Mouse (Mus musculus) adrenal gland, postnatal 4 days (tissue): ENCODE data around the gene Gm3453. TPM values are rescaled to one million over a fixed set of nuclear protein-coding genes. Genes with fewer than 3 reads are reported as not detected.
"Not testable (repeated sequence)": the region's sequence is repeated elsewhere in the genome, so short reads cannot be mapped to it uniquely, and the experiment has no call there.

Experiments used
- DNase-seq, 2 experiments: peaks; one replicate each; pipeline ENCODE4 v3.0.0; 2021 to 2022; ENCODE audit warnings: low spot score in 2 of 2, mixed read lengths in 2 of 2
- long read RNA-seq, 2 experiments: library from polyadenylated mRNA; stranded (forward); transcript quantifications; one replicate each; pipeline ENCODE4 v2.0.0; 2021
- total RNA-seq, 2 experiments: library from RNA; stranded (reverse); gene quantifications; 2 replicates each; pipeline ENCODE4 v1.2.3; 2021

The Gm3453 gene
- not detected for total RNA-seq
- long read RNA-seq, experiment 1: 0 reads
- long read RNA-seq, experiment 2: 0 reads

- DNase-seq: not testable (repeated sequence)
These were observed at the start of gene Gm3453 for GRCm38 (mm10) chr14:5979037-5979436. TSS of gene Gm3453 (minus strand) at chr14:5979137.

- peak in 1 of 2 experiments; percentile 11 for DNase-seq
These were observed 8.2 kb upstream of the Gm3453 start for GRCm38 (mm10) chr14:5987136-5987535.

GRCm38 (mm10) chr14:5962441-5962840 is 16.5 kb downstream of the Gm3453 start:
- DNase-seq: not testable (repeated sequence)

- not testable (repeated sequence) for DNase-seq
These were observed 17.3 kb downstream of the Gm3453 start, which contains the start of gene Gm3248 for GRCm38 (mm10) chr14:5961635-5962034. TSS of gene Gm3248 (minus strand) at chr14:5961745.

- not testable (repeated sequence) for DNase-seq
These were observed 17.8 kb downstream of the Gm3453 start for GRCm38 (mm10) chr14:5961102-5961501.

GRCm38 (mm10) chr14:5960479-5960878 is 18.5 kb downstream of the Gm3453 start:
- not testable (repeated sequence) for DNase-seq

- DNase-seq: not testable (repeated sequence)
These were observed 55.7 kb downstream of the Gm3453 start for GRCm38 (mm10) chr14:5923276-5923675.

Other genes with a start within 250 kb of the Gm3453 start
- gene Gm3373, start 237.6 kb downstream of the Gm3453 start, total RNA-seq: under 1 TPM in 1 of 2 experiments, not detected in 1; 0.28 TPM
- gene Gm3383, start 171.2 kb downstream of the Gm3453 start, total RNA-seq: 1 to 10 TPM; 1.1 TPM
- gene Gm3424, start 148.8 kb downstream of the Gm3453 start, total RNA-seq: not detected
- gene Gm8237, start 98.8 kb downstream of the Gm3453 start, total RNA-seq: under 1 TPM in 1 of 2 experiments, not detected in 1; 0.50 TPM
- gene Gm3248, start 17.4 kb downstream of the Gm3453 start, total RNA-seq: under 1 TPM; 0.28 to 0.48 TPM
- not detected for gene Gm6337, start 79.1 kb upstream of the Gm3453 start, total RNA-seq
- gene Gm8206, start 114.8 kb upstream of the Gm3453 start, total RNA-seq: under 1 TPM in 1 of 2 experiments, not detected in 1; 0.20 TPM
- under 1 TPM; 0.50 to 0.73 TPM for gene Gm3468, start 129.5 kb upstream of the Gm3453 start, total RNA-seq
- not detected for gene Gm3476, start 146.7 kb upstream of the Gm3453 start, total RNA-seq
- under 1 TPM; 0.25 to 0.34 TPM for gene Gm21560, start 240.2 kb upstream of the Gm3453 start, total RNA-seq